Mouse (Mus musculus) left cerebral cortex, postnatal 4 days (tissue): ENCODE results near the gene Inpp4b. TPM values are rescaled to one million over a fixed set of nuclear protein-coding genes. Genes with fewer than 3 reads are reported as not detected.
A peak's percentile ranks its signal among the peaks of the same experiment; 100 is the strongest.
"Not testable (repeated sequence)": the region's sequence is repeated elsewhere in the genome, so short reads cannot be mapped to it uniquely, and the experiment has no call there.

Experiments
- DNase-seq: peaks from one replicate; pipeline ENCODE4 v3.0.0-alpha.2; 2022
- intact Hi-C: fragments of 180-260 bp; cut with DNase I; formaldehyde crosslinking; loops from one replicate; pipeline ENCODE4 v1.15.1; 2025
- total RNA-seq, 2 experiments: library from RNA; stranded (reverse); gene quantifications; 2 replicates each; pipeline ENCODE4 v1.2.3; 2021

Gene Inpp4b
- total RNA-seq, 2 experiments from 2014 or later = 8.1 to 9.8 TPM

DNA sequence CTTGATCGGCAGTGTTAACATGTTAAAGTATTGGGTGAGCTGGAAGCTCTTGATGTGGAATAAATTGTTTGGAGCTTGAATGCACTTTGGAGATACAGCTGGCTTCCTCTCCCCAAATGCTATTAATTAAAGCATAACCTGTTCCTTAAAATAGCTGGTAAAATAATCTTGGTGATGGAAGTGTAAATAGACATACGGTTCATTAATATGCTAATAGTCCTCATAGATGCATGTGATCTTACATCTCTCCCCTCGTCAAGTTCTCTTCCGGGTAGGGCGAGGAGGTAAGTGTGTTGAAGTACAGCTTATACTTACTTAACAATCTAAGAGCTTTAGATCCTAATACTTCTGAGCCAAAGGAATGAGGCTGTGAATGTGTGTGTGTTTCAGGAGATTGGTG, 430.5 kb downstream of the Inpp4b start:
- intact Hi-C loops = no loop called here
- DNase-seq = no peak

DNA sequence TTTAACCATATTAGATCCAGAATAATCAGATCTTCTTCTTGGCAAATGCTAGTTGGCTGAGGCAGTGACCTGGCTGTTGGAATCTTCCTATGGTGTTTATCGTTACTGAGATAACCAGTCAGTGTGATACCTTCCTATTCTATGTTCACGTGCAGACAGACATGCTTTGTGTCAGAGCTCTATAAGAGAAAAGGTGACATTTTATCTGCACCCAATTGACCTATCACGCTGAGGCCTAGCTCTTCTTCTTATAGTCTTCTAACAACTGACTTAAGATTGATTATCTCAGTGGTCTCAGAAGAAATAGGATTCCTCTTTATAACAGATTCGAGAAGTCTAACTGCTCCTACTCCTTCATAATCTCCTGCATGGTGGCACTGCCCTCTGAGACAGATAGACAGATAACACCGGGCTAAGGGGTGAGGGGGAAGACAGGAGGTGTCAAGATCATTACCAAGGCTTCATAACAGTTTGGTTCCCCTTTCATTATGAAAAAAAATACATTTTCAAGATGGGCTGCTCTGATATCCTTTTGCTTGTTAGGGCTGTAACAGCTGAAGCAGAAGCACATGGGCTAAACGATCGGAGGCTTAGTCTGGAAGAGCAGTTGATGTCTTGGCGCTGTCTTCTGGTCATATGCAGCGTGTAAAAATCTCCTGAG, 431.1 kb downstream of the Inpp4b start:
- no peak for DNase-seq
- intact Hi-C loops = no loop called here

DNA sequence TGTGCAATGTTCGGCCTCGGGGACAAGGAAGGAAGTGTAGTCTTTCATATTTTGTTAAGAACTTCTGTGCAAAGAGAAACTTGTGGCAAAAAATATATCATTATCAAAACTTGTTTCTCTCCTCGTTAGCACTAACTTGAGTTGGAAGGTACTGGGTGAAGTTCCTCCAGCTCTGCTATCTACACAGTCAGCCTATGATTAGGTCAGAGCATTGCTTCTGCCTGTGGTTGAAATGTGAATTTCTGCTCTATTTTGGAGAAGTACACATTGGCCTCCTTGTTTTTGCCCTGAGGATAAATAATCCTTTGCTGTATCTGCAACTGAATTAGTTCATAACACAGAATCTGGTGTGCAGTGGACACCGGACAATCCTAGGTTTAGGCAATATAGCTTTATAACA, 431.7 kb downstream of the Inpp4b start:
- intact Hi-C loops = no loop called here
- no peak for DNase-seq

DNA sequence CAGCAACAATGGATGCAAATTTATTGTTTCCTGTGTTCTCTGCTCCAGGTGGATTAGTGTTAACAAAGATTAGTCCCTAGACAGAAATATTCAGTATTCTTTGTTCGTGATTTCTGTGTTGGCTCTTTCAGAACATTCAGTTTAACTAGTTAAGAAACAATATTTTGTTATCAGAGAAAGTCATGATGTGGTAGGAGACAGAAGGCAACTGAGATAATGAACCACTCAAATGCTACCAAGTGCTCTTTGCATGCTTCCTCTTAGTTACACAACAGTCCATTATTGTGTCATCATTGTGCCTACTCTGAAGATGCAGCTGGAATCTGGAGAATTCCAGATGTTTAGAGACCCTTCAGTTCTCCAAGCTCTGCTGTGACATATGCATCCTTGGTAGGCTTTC, 432.1 kb downstream of the Inpp4b start:
- intact Hi-C loops = no loop called here

DNA sequence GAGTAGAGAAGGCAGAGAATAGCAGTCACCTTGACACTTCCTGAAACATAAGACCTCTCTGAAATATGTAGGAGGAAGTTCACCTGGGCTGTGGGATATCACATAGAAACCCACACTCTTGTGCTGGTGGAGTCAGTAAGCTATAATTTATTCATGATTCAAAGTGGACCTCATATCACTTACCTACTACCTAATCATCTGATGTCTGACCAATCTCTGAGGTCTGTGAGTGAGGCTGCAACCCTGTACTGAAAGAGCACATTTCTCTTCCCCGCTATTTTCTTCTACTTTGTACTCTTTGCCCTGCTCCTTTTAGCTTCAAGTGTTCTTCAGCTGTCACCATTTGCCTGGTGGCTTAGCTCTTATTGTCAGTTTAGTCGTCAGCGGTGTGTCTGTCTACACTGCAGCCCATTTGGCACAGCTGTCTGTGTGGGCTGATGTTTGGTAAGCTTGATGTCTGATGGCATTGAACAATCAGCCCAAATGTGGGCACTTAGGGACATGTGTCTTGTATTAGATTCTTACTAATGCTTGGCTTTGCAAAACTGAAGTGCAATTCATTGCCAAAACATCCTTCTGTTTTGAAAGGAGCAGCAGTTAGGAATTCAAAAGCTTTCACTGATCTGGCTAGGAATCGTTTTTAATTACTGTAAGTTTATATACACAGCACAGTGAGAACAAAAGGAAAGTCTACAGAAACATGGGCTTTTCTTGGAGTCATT, 434.3 kb downstream of the Inpp4b start:
- DNase-seq = no peak

More for the DNA sequence above, 432.1 kb downstream of the Inpp4b start:
- no peak for DNase-seq

DNA sequence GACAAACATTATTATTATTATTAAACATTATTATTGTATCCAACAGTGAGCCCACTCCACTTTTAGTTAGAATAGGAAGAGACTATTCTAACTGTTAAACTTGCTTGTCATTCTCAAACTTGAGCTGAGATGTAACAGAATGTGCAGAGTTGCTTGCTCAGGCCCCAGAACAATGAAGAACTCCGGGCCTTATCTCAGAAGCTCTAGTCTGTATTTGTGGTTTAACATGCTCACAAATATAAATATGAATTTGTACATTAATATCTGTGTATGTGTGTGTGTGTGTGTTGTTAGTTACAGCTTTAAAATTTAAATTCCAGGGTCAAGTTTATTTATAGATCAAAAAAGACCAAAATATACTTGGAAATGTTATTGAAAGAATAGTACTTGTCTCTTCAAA, 435.3 kb downstream of the Inpp4b start:
- DNase-seq = no peak
- intact Hi-C loops = no loop called here

More for the DNA sequence above, 434.3 kb downstream of the Inpp4b start:
- intact Hi-C loops = no loop called here

DNA sequence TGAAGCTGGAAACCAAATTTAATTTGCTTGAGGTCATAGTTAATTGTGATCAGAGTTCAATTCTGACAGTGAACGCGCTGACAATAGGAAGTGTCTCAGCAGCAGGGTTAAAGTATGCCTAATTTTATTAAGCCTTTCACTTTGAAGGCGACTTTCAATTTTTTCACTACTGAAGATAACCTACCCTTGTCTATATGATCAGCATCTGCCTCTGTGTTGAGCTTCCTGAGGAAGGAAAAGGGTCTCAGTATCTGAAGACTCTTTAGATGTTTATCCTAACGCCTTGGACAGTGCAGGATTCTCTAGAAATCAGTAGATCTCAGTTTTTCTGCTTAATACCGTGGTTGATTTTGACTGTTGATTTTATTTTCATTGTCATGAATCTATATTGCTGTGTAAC, 437.1 kb downstream of the Inpp4b start:
- no peak for DNase-seq
- intact Hi-C loops = no loop called here

DNA sequence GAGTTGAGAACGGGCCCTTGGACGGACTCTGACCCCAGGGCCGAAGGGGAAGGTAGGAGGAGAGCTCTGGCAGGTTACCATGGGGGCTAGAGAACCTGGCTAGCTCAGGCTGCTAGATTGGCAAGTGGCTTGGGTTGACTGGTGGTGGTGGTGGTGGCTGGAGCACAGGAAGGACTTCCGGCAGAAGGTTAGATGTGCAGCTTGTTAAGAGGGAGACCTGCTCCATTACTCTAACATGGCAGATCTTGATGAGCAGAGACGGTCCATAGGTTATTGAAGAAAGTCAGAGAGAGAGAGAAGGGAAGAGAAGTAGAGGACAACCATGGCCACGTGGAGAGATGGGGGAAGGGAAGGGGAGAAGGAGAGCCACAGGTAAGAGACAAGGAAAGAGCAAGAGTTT, 437.8 kb downstream of the Inpp4b start:
- no peak for DNase-seq
- intact Hi-C loops = no loop called here

DNA sequence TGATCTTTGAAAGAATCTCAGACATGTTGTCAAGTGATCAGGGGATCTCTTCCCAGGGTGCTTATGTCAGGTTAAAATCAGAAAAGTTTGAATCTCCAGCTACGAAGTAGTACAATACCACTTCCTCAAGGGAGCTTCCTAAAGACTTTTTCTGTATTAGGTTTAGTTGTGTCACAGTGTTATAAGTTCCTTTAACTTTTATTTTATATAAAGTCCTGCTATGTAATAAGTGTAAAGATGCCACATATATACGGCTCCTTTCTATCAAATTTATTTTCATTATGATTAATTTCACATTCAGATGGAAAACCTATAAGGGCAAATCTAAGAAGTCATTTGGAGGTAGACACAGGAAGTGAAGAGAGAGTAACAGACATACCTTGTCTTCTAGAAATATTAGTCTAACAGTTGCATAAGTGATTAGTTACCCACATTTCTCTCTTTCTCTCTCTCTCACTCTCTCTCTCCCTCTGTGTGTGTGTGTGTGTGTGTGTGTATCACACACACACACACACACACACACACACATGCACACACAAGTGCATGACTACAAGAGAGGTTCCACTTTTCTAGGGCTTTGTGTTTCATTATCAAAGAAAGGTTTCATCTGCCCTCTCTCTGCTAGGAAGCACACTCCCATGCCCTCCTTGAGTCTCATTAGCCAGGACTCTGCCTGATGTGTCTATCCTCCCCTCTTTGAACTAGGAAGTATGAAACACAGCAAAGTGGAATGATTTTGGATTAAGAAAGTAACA, 438.7 kb downstream of the Inpp4b start:
- intact Hi-C loops = no loop called here
- no peak for DNase-seq

DNA sequence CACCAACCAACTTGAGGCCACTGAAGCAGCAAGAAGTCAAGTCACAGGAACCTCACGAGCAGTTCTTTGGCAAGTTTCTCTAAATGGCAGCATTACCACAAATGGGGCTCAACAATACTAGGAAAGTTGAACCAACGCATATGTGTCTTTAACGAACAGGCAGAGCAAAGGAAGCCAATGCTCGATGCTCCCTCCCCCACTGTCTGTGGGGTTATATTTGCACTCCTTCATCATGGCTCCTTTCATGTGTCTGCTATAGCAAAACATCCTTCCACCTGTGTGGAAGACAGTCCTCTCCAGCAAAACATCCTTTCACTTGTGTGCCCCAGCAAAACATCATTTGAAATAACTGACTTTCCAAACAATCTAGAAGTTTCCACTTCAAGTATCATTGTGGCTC, 440.4 kb downstream of the Inpp4b start:
- no peak for DNase-seq
- intact Hi-C loops = no loop called here

DNA sequence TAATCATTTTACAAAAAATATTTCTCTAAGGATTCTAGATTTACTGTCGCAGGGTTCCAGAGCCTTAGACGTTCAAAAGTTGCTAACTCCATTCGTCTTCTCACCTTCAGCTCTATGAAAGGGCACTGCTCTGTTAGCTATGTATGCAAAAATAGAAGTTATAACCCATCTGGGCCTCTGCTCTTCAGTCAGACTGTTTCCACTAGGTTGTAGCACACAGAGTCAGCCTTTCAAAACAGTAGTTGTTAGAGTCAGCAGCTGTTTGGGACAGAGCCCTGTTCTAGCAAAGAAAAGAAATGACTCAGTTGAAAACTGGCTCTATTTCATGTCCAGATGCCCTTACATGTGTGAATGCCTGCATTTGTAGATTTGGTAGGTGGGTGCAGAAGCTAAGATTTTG, 442.4 kb downstream of the Inpp4b start:
- DNase-seq = no peak
- intact Hi-C loops = no loop called here

DNA sequence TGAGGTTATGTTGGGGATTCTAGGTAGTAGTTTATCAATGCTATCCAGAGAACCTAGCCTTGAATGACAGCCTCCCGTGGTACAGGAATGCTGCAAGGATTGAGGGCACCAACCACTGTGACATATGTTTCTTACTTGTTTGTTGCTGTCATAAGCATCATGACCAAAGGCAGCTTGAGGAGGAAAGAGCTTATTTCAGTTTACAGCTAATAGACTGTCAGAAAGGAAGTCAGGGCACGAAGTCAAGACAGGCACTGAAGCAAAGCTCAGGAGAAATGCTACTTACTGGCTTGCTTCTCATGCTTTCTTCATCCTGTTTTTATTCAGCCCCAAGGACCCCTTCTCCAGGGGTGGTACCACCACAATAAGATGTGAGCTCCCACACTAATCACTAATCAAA, 446.1 kb downstream of the Inpp4b start:
- intact Hi-C loops = no loop called here
- no peak for DNase-seq

DNA sequence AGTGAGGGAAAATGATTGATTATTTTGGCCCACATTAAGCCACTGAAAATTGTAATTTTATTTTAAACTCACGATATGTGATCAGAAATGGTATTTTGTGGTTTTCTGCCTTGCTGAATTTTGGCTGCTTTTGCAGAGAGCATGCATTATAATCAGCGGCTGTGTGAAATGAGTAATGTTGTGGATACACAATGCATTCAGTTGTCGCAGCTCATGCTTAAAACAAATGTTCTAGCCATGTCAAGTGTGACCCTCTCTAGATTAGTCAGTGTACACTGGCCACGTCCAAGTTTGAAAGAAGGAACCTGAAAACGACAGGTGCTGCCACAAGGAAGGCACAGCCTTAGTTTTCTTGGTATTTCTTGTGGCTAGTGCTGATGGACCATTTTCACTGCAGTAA, 450.3 kb downstream of the Inpp4b start:
- DNase-seq = no peak
- intact Hi-C loops = no loop called here

DNA sequence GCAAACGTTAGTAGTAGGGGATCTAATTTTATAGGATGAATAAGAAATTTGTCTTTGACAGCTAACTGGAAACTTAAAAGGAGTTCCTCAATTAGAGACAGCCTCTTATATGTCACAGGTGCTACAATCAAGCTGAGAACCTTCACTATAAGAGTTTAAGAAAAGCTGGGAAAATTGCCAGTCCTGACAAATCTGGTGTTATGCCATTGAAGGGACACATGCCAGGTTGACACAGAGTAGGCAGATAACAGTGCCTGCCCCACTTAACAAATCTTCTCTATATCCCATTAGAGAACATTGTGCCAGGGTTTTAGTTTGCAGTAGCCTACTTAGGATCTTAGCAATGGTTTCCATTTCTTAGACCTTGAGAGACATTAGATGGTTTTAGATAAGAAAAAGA, 456.1 kb downstream of the Inpp4b start:
- intact Hi-C loops = no loop called here
- DNase-seq = no peak

DNA sequence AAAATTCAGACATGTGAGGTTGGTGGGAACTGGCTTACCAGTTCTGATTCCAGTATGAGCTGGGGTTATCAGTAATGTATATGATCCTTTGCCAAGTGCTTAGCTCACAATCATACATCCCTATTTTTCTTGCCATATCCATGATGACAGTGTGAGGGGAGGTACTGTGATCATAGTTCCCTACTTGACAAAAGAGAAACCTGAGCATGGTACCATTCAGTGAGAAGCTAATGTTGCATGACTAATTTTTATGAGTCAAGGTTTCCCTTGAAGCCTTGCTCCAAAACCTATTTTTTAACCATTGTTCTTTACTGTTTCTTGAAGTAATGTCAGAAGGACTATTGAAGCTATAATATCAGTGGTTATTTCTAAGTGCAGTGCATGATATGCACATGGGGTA, 458.4 kb downstream of the Inpp4b start:
- intact Hi-C loops = no loop called here
- no peak for DNase-seq

DNA sequence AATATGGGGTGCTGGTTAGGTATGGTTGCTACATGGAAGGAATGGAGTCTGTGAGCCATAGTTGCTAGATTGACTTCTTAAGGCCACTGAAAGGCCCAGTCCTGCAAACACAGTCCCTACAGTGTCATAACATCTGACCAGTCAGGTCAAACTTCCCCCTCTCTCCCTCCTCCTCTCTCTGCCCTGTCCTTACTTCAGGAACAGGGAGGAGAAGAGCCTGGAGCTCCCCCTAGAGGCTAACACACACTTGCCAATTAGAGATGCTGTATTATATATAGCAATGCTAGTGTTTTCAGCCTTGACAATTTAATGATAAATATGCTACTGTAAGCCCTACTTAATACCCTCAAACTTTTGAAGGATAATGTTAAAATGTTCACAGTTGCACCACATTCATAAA, 464.4 kb downstream of the Inpp4b start:
- peak; percentile 59 for DNase-seq
- intact Hi-C loops = no loop called here

DNA sequence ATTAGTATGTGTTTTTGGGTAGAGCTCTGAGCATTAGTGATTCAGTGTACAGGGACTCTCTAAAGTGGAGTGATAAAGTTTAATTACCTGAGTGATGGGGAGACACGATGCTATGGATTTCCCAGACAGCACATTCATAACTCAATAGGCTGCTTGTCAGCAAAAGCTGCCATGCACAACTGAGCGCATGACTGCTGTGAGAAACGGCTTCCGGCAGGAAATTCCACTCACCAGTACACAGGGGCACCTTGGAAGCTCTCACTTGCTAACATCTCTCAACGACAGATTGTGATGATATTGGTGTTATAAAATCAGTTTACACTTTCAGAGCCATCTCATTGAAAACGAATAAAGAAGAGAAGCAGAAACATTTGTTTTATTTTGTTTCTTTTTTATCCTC, 465.2 kb downstream of the Inpp4b start:
- DNase-seq = peak; percentile 2
- intact Hi-C loops = no loop called here

DNA sequence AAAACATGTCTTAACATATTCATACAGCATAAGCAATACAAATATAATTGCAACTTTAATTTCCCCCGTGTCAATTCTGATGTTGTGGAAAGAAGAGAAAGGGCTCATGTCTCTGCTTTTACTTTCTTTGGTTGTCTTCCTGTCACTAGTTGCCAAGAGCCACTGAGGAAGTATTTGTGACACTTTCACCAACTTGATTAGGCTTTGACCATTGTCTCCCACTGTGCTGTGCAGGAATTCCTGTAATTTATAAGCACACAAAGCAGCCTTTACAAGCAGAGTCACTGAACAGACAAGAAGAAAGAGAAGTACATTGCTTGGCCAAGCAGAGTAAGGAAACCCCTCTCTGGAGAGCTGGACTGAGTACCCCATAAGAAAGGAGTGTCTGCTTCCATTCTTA, 466.1 kb downstream of the Inpp4b start:
- no peak for DNase-seq
- intact Hi-C loops = no loop called here

DNA sequence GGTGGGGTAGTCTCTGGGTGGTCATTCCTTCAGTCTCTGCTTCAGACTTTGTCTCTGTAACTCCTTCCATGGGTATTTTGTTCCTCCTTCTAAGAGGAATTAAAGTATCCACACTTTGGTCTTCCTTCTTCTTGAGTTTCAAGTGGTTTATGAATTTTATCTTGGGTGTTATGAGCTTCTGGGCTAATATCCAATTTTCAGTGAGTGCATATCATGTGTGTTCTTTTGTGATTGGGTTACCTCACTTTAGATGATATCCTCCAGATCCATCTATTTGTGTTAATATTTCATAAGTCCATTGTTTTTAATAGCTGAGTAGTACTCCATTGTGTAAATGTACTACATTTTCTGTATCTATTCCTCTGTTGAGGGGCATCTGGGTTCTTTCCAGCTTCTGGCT, 467.1 kb downstream of the Inpp4b start:
- intact Hi-C loops, DNase-seq: not testable (repeated sequence)

DNA sequence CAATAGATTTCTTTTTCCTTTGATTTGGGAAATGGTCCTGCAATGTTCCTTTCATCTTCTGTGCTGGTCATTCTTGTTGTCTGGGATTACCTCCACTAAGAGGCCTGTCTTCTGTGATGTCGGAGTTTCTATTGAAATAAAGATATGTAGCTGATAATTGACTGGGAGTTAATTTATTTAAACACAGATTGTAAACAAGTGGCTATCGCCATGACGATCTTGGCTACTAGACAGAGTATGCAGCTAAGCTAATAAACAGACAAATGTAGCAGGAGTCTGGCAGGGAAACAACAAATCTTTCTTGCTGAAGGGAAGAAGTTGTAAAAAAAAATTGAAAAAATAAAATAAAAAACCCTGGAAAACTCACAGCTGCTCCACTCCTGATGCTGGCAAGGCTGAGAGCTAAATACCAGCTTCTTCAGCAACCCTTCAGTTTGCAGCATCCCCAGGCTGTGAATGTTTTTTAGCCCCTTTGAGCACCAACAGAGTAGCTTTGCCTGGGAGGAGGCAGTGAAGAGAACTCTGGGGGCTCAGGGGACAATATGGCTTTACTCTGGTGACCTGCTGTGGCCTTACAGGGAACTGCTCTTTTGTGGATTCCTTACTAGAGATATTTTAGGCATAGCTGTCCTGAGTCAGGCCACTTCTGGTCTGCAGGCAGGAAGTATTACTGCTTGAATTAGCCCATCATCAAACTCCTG, 469.8 kb downstream of the Inpp4b start:
- intact Hi-C loops = no loop called here
- DNase-seq = peak; percentile 10

DNA sequence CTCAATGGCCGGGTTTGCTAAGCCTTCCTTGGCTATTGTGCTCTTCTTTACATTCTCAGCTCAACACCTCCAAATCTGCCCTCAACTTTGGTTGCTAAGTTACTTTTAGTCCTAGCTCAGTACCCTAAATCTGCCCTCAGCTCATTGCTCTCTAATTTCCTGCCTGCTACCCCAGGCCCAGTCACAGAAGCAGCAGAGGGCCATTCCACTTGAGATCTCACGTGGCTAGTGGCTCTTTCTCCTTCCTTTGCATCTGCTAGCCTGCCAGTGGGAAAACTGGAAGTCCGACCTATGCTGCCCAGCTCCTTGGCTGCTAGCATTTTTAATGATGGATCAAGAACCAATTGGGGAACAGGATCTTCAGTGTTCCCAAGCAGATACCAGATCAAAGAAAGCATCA, 472.4 kb downstream of the Inpp4b start:
- DNase-seq = no peak
- intact Hi-C loops = no loop called here
